Mouse (Mus musculus) cerebellum, postnatal 36 days (tissue): Measurements from ENCODE around the gene Golga2.

Experiments
- DNase-seq, 2 experiments: peaks; one replicate each; pipeline ENCODE4 v3.0.0; 2021 to 2022; ENCODE audit warnings: mixed read lengths in 2 of 2

Gene Golga2

GRCm38 (mm10) chr2:32344598-32345321, 57.6 kb downstream of the Golga2 start:
- DNase-seq: peak; percentile 28 to 37

GRCm38 (mm10) chr2:32347019-32347418, 59.8 kb downstream of the Golga2 start:
- peak in 1 of 2 experiments; percentile 35 for DNase-seq

GRCm38 (mm10) chr2:32348311-32348710, 61.1 kb downstream of the Golga2 start:
- DNase-seq: peak; percentile 70 to 71

- DNase-seq: peak; percentile 39 to 48
Observed at GRCm38 (mm10) chr2:32349625-32350255, 62.6 kb downstream of the Golga2 start.

GRCm38 (mm10) chr2:32350471-32351051, 63.4 kb downstream of the Golga2 start:
- peak; percentile 62 to 63 for DNase-seq

- DNase-seq: peak; percentile 61 to 66
Observed at GRCm38 (mm10) chr2:32351471-32351961, 64.3 kb downstream of the Golga2 start.

GRCm38 (mm10) chr2:32352151-32353006, 65.2 kb downstream of the Golga2 start, which contains the start of gene Ciz1:
Gene Ciz1, plus strand, starts transcription at chr2:32352327.
- DNase-seq: peak; percentile 75 to 78

- DNase-seq: peak; percentile 98
Observed at GRCm38 (mm10) chr2:32353007-32353542, 65.9 kb downstream of the Golga2 start, which contains the start of gene Dnm1. Gene Dnm1, minus strand, starts transcription at chr2:32353338.

- no peak for DNase-seq
Observed at GRCm38 (mm10) chr2:32353836-32354235, 66.7 kb downstream of the Golga2 start.

GRCm38 (mm10) chr2:32354336-32354895, 67.2 kb downstream of the Golga2 start:
- DNase-seq: no peak

GRCm38 (mm10) chr2:32356216-32356615, 69.0 kb downstream of the Golga2 start:
- no peak for DNase-seq
